Mouse (Mus musculus): ENCODE data around the gene Olfr453.

DNA sequence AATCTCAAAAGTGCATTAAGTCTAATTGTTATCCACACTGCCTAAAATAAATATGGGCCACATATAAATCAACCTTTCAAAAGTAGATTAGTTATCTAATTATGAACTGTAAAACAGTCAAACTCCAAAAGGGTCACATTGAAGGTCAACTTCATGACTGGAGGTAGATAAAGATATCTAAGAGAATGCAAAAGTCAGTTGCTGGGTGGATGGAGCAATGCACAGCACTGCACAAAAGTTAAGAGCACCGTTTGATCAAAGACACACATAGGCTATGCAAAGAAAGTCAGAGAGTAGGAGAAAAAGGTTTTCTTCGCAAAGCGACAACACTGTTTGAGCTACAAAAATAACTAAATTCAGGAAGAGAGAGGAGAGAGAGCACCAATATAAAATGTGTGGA, 55.8 kb downstream of the Olfr453 start:
- TF ChIP-seq CTCF (IDR thresholded peaks at IDR 0.05 in 2 of 3, conservative IDR thresholded peaks at IDR 0.05 in 1 of 3; ENCODE audit: control insufficient read depth in 1 of 3, insufficient read depth in 1 of 3, low read depth in 2 of 3, low read length in 3 of 3, poor library complexity in 1 of 3, severe bottlenecking in 1 of 3) (no peak), MAFK (IDR thresholded peaks at IDR 0.05; ENCODE audit: borderline replicate concordance, low read depth, low read length) (no peak), POLR2A (IDR thresholded peaks at IDR 0.05; ENCODE audit: control insufficient read depth in 1 of 2, insufficient read depth in 1 of 2, low read depth in 1 of 2, low read length in 2 of 2, poor library complexity in 1 of 2) (no peak), TAL1 (IDR thresholded peaks at IDR 0.05; ENCODE audit: low read length) (no peak), CHD1 (IDR thresholded peaks at IDR 0.05; ENCODE audit: low read depth, low read length) (no peak), TCF12 (IDR thresholded peaks at IDR 0.05; ENCODE audit: low read depth, low read length) (no peak), SMC3 (IDR thresholded peaks at IDR 0.05; ENCODE audit: low read depth, low read length) (no peak), ETS1 (IDR thresholded peaks at IDR 0.05; ENCODE audit: low read depth, low read length) (no peak), MAX (IDR thresholded peaks at IDR 0.05; ENCODE audit: low read length) (no peak), SIN3A (IDR thresholded peaks at IDR 0.05; ENCODE audit: low read length) (no peak)
